Mouse (Mus musculus): ENCODE data around the gene Nipa1. TPM values are rescaled to one million over a fixed set of nuclear protein-coding genes. Genes with fewer than 3 reads are reported as not detected.

Gene Nipa1
- polyA plus RNA-seq, 1 experiment from 2014 or later = 8.3 TPM

DNA sequence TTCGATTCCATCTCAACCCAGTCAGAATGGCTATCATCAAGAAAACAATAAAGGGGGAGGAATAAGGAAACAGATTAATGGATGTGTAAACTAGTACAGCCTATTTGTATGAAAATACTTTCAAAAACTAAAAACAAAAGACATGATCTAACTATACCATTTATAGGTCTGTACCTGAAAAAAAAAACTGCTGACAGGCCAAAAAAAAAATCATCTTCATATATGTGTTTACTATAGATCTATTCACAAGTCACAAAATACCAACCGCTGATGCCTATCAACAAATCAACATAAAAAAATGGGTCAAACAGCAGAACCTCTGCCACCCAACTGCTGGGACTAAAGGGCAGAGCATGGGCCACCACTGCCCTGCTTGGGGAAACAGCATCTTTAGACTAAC, 63.7 kb downstream of the Nipa1 start:
- Histone ChIP-seq H3K4me1 (ENCODE audit: control insufficient read depth, insufficient read depth, low read length) (no peaks in the 10 kb centered on the region), H3K27me3 (ENCODE audit: control insufficient read depth, insufficient read depth, low read length) (no peaks in the 10 kb centered on the region), H3K4me2 (ENCODE audit: low read depth, low read length) (no peak overlapping the region), H3K9me3 (replicated peaks; ENCODE audit: control insufficient read depth, low read length) (no peaks in the 10 kb centered on the region), H3K27ac (replicated peaks; ENCODE audit: low read depth, low read length) (no peak overlapping the region), H3K4me3 (ENCODE audit: low read depth, low read length) (no peak overlapping the region), H3K9ac (replicated peaks; ENCODE audit: low read length) (no peak overlapping the region), H3K36me3 (replicated peaks; ENCODE audit: control insufficient read depth, insufficient read depth, low read depth, low read length) (no peaks in the 10 kb centered on the region)
- 92% methylated on average over 2 of the region's 2 CpGs for WGBS
- ATAC-seq (replicated peaks; ENCODE audit: insufficient number of reproducible peaks, low FRiP score, low TSS enrichment, low read depth) = no peak
- DNase-seq (ENCODE audit: low spot score) = no peak

DNA sequence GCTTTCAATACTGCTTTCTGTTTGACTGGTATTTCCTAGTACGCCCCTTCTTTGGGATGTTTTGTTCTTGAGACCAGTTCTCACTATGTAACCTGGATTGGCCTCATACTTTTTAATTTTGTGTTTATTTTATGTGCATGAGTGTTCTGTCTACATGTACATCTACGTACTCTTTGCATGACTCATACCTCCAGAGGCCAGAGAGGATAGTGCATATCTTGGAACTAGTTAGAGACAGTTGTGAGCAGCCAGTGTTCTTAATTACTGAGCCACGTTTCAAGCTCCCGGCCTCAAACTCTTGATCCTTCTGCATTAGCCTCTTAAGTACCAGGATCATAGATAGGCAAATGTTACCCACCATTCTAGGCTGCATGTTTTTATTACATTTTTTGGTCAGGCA, 81.4 kb downstream of the Nipa1 start:
- H3K27ac ChIP-seq (replicated peaks; ENCODE audit: low read depth, low read length) = no peak overlapping the region
- ATAC-seq (replicated peaks; ENCODE audit: insufficient number of reproducible peaks, low FRiP score, low TSS enrichment, low read depth) (no peak; the same call in 1 of the 2 replicates), DNase-seq (ENCODE audit: low spot score) (no peak)
- 91% methylated on average over 4 of the region's 4 CpGs for WGBS
- no peak overlapping the region for H3K4me2 ChIP-seq (ENCODE audit: low read depth, low read length)
- H3K9ac ChIP-seq (replicated peaks; ENCODE audit: low read length) = no peak overlapping the region
- no peak overlapping the region for H3K4me3 ChIP-seq (ENCODE audit: low read depth, low read length)
- H3K4me1 ChIP-seq (ENCODE audit: control insufficient read depth, insufficient read depth, low read length) = no peaks in the 10 kb centered on the region
- H3K36me3 ChIP-seq (replicated peaks; ENCODE audit: control insufficient read depth, insufficient read depth, low read depth, low read length) = no peaks in the 10 kb centered on the region
- H3K27me3 ChIP-seq (ENCODE audit: control insufficient read depth, insufficient read depth, low read length) = no peaks in the 10 kb centered on the region
- H3K9me3 ChIP-seq (replicated peaks; ENCODE audit: control insufficient read depth, low read length) = no peaks in the 10 kb centered on the region

DNA sequence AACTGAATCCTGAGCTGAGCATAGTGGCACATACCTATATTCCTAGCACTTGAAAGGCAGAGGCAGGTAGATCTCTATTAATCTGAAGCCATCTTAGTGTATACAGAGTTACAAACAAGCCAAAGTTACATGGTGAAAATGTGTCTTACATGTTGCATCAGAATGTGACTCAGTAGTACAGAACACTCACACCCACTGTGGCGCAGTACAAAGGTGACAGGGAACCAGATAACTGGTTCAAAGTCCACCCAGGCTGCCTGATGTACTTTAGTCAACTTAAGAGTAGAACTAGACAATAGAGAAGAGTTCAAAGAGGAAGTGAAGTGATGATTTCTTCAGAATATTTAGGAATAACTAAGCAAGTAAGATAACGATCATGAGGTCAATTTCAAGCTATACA, 84.7 kb downstream of the Nipa1 start:
- Histone ChIP-seq H3K36me3 (replicated peaks; ENCODE audit: control insufficient read depth, insufficient read depth, low read depth, low read length) (peaks cover 3% of the 10 kb centered on the region), H3K9ac (replicated peaks; ENCODE audit: low read length) (no peak overlapping the region)
- WGBS = 92% methylated on average over 2 of the region's 2 CpGs

DNA sequence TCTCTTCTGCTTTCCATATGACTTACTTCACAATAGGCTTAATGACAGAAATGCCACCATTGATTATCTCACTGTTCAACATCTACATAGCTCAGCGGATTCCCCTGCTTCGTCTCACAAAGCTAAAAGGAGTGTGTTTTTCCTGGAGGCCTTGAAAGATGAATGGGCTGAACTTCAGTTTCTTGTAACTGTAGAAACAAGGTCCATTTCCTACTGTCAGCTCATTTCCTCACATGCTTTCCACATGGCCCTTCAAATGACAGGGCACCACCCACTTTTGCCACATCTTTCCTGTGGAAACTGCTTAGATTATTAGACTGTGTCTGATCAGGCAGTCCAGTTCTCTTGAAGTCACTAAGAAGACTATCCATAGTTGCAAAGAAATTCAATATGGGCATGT, 91.1 kb downstream of the Nipa1 start:
- Histone ChIP-seq H3K4me1 (ENCODE audit: control insufficient read depth, insufficient read depth, low read length) (no peaks in the 10 kb centered on the region), H3K4me2 (ENCODE audit: low read depth, low read length) (no peak overlapping the region), H3K9ac (replicated peaks; ENCODE audit: low read length) (no peak overlapping the region), H3K27me3 (ENCODE audit: control insufficient read depth, insufficient read depth, low read length) (no peaks in the 10 kb centered on the region), H3K4me3 (ENCODE audit: low read depth, low read length) (no peak overlapping the region), H3K36me3 (replicated peaks; ENCODE audit: control insufficient read depth, insufficient read depth, low read depth, low read length) (peaks cover 3% of the 10 kb centered on the region), H3K27ac (replicated peaks; ENCODE audit: low read depth, low read length) (no peak overlapping the region), H3K9me3 (replicated peaks; ENCODE audit: control insufficient read depth, low read length) (no peaks in the 10 kb centered on the region)
- no peak for ATAC-seq (replicated peaks; ENCODE audit: insufficient number of reproducible peaks, low FRiP score, low TSS enrichment, low read depth)
- WGBS = 80% methylated on average over 2 of the region's 2 CpGs
- no peak for DNase-seq (ENCODE audit: low spot score)

More for the DNA sequence above, 84.7 kb downstream of the Nipa1 start:
- no peaks in the 10 kb centered on the region for H3K9me3 ChIP-seq (replicated peaks; ENCODE audit: control insufficient read depth, low read length)
- DNase-seq (ENCODE audit: low spot score) (no peak), ATAC-seq (replicated peaks; ENCODE audit: insufficient number of reproducible peaks, low FRiP score, low TSS enrichment, low read depth) (no peak)
- H3K27ac ChIP-seq (replicated peaks; ENCODE audit: low read depth, low read length) = no peak overlapping the region
- H3K27me3 ChIP-seq (ENCODE audit: control insufficient read depth, insufficient read depth, low read length) = no peaks in the 10 kb centered on the region
- no peaks in the 10 kb centered on the region for H3K4me1 ChIP-seq (ENCODE audit: control insufficient read depth, insufficient read depth, low read length)
- no peak overlapping the region for H3K4me3 ChIP-seq (ENCODE audit: low read depth, low read length)
- no peak overlapping the region for H3K4me2 ChIP-seq (ENCODE audit: low read depth, low read length)

Other genes with a start within 250 kb of the Nipa1 start
- gene Tubgcp5, start 225.8 kb downstream of the Nipa1 start, polyA plus RNA-seq (2014; fragmentation: Nextera tagmentation; extraction: Ambion mirVana) = 31.6 and 33.0 TPM in 2 replicates
- 120 and 122 TPM in 2 replicates for gene Cyfip1, start 178.2 kb downstream of the Nipa1 start, polyA plus RNA-seq (2014; fragmentation: Nextera tagmentation; extraction: Ambion mirVana)
- 54.4 and 55.1 TPM in 2 replicates for gene Nipa2, start 57.5 kb downstream of the Nipa1 start, polyA plus RNA-seq (2014; fragmentation: Nextera tagmentation; extraction: Ambion mirVana)
- gene Herc2, start 30.2 kb upstream of the Nipa1 start, polyA plus RNA-seq (2014; fragmentation: Nextera tagmentation; extraction: Ambion mirVana) = 22.9 and 27.4 TPM in 2 replicates
- 0.98 and 2.3 TPM in 2 replicates for gene Oca2, start 219.8 kb upstream of the Nipa1 start, polyA plus RNA-seq (2014; fragmentation: Nextera tagmentation; extraction: Ambion mirVana)